Mouse (Mus musculus) neural tube, embryonic 15.5 days (tissue): ENCODE measurements around the gene Mrpl18. TPM values are rescaled to one million over a fixed set of nuclear protein-coding genes. Genes with fewer than 3 reads are reported as not detected.
A peak's percentile ranks its signal among the peaks of the same experiment; 100 is the strongest.

Experiments used
- ATAC-seq: fragments of 200-750 bp; cut with Nextera tagmentation; 2 replicates; pipeline ENCODE4 v1.8.0; 2017; ENCODE audit warnings: mild to moderate bottlenecking, moderate TSS enrichment, moderate library complexity; ENCODE audit not compliant: low FRiP score
- H3K27ac ChIP-seq: fragments of 300-500 bp; sonication (generic); replicated peaks from 2 replicates; pipeline ENCODE4 v1.5.1; 2015; ENCODE audit warnings: mild to moderate bottlenecking, inconsistent platforms
- H3K27me3 ChIP-seq: fragments of 300-500 bp; sonication (generic); replicated peaks from 2 replicates; pipeline ENCODE4 v1.6.1; 2015; ENCODE audit warnings: inconsistent platforms
- H3K36me3 ChIP-seq: fragments of 300-500 bp; sonication (generic); 2 replicates; pipeline ENCODE4 v1.6.1; 2015; ENCODE audit warnings: inconsistent platforms
- H3K4me1 ChIP-seq: fragments of 300-500 bp; sonication (generic); 2 replicates; pipeline ENCODE4 v1.6.1; 2015; ENCODE audit warnings: inconsistent platforms
- H3K4me2 ChIP-seq: fragments of 300-500 bp; sonication (generic); 2 replicates; pipeline ENCODE4 v1.6.1; 2015; ENCODE audit warnings: inconsistent platforms, mild to moderate bottlenecking, moderate library complexity
- H3K4me3 ChIP-seq: fragments of 300-500 bp; sonication (generic); replicated peaks from 2 replicates; pipeline ENCODE4 v1.5.1; 2015; ENCODE audit warnings: mild to moderate bottlenecking, inconsistent platforms
- H3K9ac ChIP-seq: fragments of 300-500 bp; sonication (generic); replicated peaks from 2 replicates; pipeline ENCODE4 v1.6.1; 2015; ENCODE audit warnings: mild to moderate bottlenecking, inconsistent platforms
- H3K9me3 ChIP-seq: fragments of 300-500 bp; sonication (generic); replicated peaks from 2 replicates; pipeline ENCODE4 v1.6.1; 2016; ENCODE audit warnings: inconsistent platforms
- WGBS: fragments of 180-500 bp; shearing (Covaris S2); methylation state at CpG from one replicate; pipeline ENCODE4 v1.1.7; 2015; ENCODE audit warnings: mixed read lengths; 5-methylcytosine and 5-hydroxymethylcytosine counted together
- microRNA-seq: library from miRNA; unstranded; fragments of <30 nt; microRNA quantifications from one replicate; pipeline ENCODE4, GENCODE M21; 2017
- polyA plus RNA-seq: library from polyadenylated mRNA; unstranded; fragments of >200 nt; fragmentation: Nextera tagmentation; extraction: Ambion mirVana; gene quantifications from 2 replicates; pipeline ENCODE4 v1.2.1, GENCODE M21; 2015

The Mrpl18 gene
- polyA plus RNA-seq, 1 experiment from 2014 or later, result 136 TPM

DNA sequence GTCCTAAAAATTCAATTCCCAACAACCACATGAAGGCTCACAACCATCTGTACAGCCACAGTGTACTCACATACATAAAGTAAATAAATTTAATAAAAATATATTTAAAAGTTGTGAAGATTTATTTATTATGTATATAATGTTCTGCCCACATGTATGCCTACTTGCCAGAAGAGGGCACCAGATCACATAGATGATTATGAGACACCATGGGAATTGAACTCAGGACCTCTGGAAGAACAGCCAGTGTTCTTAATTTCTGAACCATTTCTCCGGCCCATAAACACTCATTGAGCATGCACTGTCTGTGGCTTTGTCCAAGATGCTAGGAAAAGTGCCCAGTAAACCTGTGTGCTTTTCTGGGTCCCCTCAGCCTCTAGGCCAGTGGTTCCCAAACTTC, 34.9 kb downstream of the Mrpl18 start:
- H3K4me2 ChIP-seq, result no peak overlapping the region
- no peaks in the 10 kb centered on the region; the same call in 1 of the 2 replicates for H3K27me3 ChIP-seq
- 0 out of 2 replicates have a peak, but pooled peaks cover 5% of the 10 kb centered on the region for H3K4me1 ChIP-seq
- WGBS, result 88% methylated on average over 1 of the region's 1 CpGs
- no peak overlapping the region for H3K4me3 ChIP-seq
- H3K36me3 ChIP-seq, result no peaks in the 10 kb centered on the region
- H3K9me3 ChIP-seq, result no peaks in the 10 kb centered on the region
- ATAC-seq, result no peak
- no peak overlapping the region for H3K27ac ChIP-seq
- H3K9ac ChIP-seq, result no peak overlapping the region

GRCm38 (mm10) chr17:12880178-12880577, 36.0 kb downstream of the Mrpl18 start:
- peak; percentile 76 for ATAC-seq

DNA sequence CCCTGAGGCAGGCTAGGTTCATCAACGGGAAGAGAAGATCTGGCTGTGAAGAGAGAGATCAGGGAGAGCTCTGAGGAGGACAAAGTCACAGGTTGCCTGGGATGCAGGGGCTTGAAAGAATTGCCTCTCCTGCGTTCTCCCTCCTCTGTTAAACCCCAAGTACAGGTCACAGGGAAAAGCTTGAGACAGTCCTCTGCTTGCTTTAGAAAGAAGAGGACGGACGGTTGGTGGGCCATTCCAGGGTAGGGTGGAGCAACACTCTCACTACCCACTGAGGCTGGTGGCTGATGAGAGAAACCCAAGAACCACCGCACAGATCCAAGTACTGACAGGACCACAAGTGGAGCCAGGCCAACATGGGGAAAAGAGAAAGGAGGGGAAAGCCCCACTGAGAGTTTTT, 40.4 kb downstream of the Mrpl18 start, which contains the start of gene Mrgprh:
Gene Mrgprh, plus strand, starts transcription at position 301 of the 400 bp plus-strand sequence.
- Histone ChIP-seq H3K4me3 (no peak within 1 kb of the TSS), H3K36me3 (no peaks in the 10 kb centered on the region), H3K4me1 (peaks cover 17% of the 10 kb centered on the region), H3K27ac (no peak within 1 kb of the TSS), H3K9ac (no peak within 1 kb of the TSS), H3K9me3 (no peaks in the 10 kb centered on the region), H3K27me3 (no peaks in the 10 kb centered on the region; the same call in 1 of the 2 replicates), H3K4me2 (no peak within 1 kb of the TSS)
- no peak for ATAC-seq
- WGBS, result 84% methylated on average over 5 of the region's 5 CpGs

More at GRCm38 (mm10) chr17:12880178-12880577, 36.0 kb downstream of the Mrpl18 start:
- Histone ChIP-seq H3K4me3 (0 out of 2 replicates have a peak overlapping the region, but pooled peaks have one; percentile 1), H3K36me3 (no peaks in the 10 kb centered on the region), H3K4me1 (0 out of 2 replicates have a peak, but pooled peaks cover 5% of the 10 kb centered on the region), H3K27me3 (no peaks in the 10 kb centered on the region; the same call in 1 of the 2 replicates), H3K9ac (no peak overlapping the region), H3K4me2 (peak overlapping the region; percentile 43), H3K9me3 (no peaks in the 10 kb centered on the region), H3K27ac (no peak overlapping the region)
- 5% methylated on average over 14 of the region's 14 CpGs for WGBS

DNA sequence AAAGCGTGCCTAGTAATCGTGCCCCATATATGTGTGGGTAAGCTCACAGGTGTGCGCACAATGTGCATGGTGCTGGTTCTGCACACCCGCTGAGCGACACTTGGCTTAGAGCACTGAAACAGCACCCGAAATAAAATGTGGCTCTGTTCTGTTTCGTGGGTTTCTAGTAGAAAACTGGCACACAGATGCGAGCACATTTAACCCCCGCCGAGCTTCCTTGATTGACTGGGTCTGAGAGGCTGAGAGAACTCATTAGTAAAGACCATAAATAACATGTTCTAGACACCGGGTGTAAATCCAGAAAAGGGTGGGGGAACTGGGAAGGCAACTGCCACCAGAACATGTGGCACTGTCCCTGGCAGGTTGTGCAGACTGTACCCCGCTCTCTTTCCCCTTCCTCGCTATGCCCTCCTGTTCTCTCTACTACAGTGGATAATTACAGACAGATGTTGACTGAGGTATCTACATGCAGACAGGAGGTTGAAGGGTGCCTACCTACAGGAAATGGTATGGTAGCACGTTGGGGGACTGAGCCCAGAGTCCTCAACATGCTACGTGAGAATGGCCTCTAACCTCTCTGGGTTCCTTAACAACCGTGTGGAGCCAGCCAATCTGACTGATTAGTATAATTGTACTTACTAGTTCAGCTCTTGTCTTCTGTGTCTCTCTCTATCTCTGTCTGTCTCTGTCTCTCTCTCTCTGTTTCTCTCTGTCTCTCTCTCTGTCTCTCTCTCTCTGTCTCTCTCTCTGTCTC, 43.7 kb downstream of the Mrpl18 start:
- Histone ChIP-seq H3K4me3 (no peak overlapping the region), H3K36me3 (no peaks in the 10 kb centered on the region), H3K9ac (0 out of 2 replicates have a peak overlapping the region, but pooled peaks have one; percentile 14), H3K9me3 (no peaks in the 10 kb centered on the region), H3K27ac (no peak overlapping the region), H3K4me1 (peaks cover 11% of the 10 kb centered on the region), H3K27me3 (no peaks in the 10 kb centered on the region), H3K4me2 (peak overlapping the region; percentile 32)
- WGBS, result 35% methylated on average over 16 of the region's 16 CpGs
- peak; percentile 77 for ATAC-seq

DNA sequence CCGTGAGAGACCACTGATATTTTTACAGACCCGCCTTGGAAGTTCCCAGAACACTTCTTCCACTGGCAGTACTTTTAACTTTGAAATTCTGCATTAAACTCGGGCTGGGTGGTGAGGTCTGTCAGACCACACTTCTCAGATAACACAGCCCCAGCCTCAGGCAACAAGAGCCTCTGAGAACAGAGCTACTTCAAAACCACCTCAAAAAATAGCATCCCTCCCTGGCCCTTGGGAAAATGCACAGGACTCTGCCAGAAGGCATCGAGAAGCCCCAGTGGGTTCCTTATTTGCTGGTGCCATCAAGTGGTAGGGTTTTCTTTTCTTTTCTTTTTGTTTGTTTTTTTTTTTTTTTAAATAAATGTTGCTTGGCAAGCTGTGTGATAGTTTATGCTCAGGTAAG, 47.5 kb downstream of the Mrpl18 start:
- no peaks in the 10 kb centered on the region for H3K27me3 ChIP-seq
- peaks cover 11% of the 10 kb centered on the region for H3K4me1 ChIP-seq
- no peak overlapping the region for H3K4me3 ChIP-seq
- ATAC-seq, result no peak
- WGBS, result 45% methylated on average over 4 of the region's 4 CpGs
- H3K9ac ChIP-seq, result no peak overlapping the region
- H3K27ac ChIP-seq, result no peak overlapping the region
- no peaks in the 10 kb centered on the region for H3K36me3 ChIP-seq
- no peak overlapping the region for H3K4me2 ChIP-seq
- H3K9me3 ChIP-seq, result no peaks in the 10 kb centered on the region

DNA sequence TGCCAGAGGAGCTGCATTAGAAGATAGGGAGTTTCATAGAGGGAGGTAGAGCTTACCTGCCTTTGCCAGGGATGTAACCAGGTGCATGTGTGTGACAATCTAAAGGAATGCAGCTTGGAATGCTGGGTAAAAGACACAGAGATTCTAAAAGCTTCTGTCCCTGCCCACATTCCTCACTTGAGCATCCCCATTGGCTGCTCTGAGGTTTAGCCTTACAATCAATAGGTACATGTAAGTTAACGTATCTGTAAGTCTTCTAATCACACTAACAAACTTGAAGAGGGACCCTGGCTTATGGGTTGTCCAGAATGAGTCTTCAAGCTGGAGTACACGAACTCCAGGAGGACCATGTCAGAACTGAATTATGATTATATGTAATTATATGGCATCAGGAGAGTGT, 48.1 kb downstream of the Mrpl18 start, which contains the start of gene Mas1:
Gene Mas1, minus strand, starts transcription at position 101 of the 400 bp plus-strand sequence.
- H3K36me3 ChIP-seq, result no peaks in the 10 kb centered on the region
- H3K27me3 ChIP-seq, result no peaks in the 10 kb centered on the region
- H3K4me2 ChIP-seq, result no peak within 1 kb of the TSS
- H3K27ac ChIP-seq, result no peak within 1 kb of the TSS
- H3K9ac ChIP-seq, result no peak within 1 kb of the TSS
- no peak for ATAC-seq
- no peak within 1 kb of the TSS for H3K4me3 ChIP-seq
- 70% methylated on average over 2 of the region's 2 CpGs for WGBS
- no peaks in the 10 kb centered on the region for H3K9me3 ChIP-seq
- peaks cover 11% of the 10 kb centered on the region for H3K4me1 ChIP-seq

- H3K9me3 ChIP-seq, result no peaks in the 10 kb centered on the region
- peaks cover 3% of the 10 kb centered on the region for H3K4me1 ChIP-seq
- no peak for ATAC-seq
- H3K27ac ChIP-seq, result no peak overlapping the region
- no peaks in the 10 kb centered on the region for H3K36me3 ChIP-seq
- no peak overlapping the region for H3K9ac ChIP-seq
- H3K4me2 ChIP-seq, result no peak overlapping the region
- no peaks in the 10 kb centered on the region for H3K27me3 ChIP-seq
- no peak overlapping the region for H3K4me3 ChIP-seq
- WGBS, result 89% methylated on average over 10 of the region's 10 CpGs
Observed at GRCm38 (mm10) chr17:12866853-12867252, 49.3 kb downstream of the Mrpl18 start.

GRCm38 (mm10) chr17:12865407-12865806, 50.7 kb downstream of the Mrpl18 start:
- Histone ChIP-seq H3K36me3 (no peaks in the 10 kb centered on the region), H3K27me3 (no peaks in the 10 kb centered on the region), H3K4me3 (no peak overlapping the region), H3K4me2 (no peak overlapping the region), H3K9me3 (no peaks in the 10 kb centered on the region), H3K4me1 (no peaks in the 10 kb centered on the region), H3K9ac (no peak overlapping the region), H3K27ac (no peak overlapping the region)
- 70% methylated on average over 3 of the region's 3 CpGs for WGBS
- no peak for ATAC-seq

DNA sequence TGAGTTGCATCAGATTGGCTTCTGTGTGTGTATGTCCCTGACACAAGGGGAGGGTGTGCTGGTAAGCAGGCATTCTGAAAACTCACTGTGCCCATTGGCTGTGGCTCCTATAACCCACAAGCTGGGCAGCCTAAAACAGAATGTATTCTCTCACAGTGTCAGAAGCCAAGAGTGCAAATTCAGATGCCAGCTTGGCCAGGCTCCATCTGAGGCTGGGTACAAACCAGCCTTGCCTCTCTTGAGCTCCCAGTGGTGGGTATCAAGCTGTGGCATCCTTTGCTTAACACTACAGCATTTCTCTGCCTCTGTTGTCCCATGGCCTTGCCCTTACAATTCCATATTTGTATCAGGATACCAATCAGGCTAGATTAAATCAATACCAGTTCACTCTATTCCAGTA, 52.0 kb downstream of the Mrpl18 start:
- Histone ChIP-seq H3K4me1 (no peaks in the 10 kb centered on the region), H3K9me3 (no peaks in the 10 kb centered on the region), H3K27me3 (no peaks in the 10 kb centered on the region), H3K4me2 (no peak overlapping the region), H3K27ac (no peak overlapping the region), H3K4me3 (no peak overlapping the region), H3K9ac (no peak overlapping the region), H3K36me3 (no peaks in the 10 kb centered on the region)
- ATAC-seq, result no peak

Small RNA genes within 50 kb of the gene (microRNA-seq; reads per million reads assigned to microRNA genes)
- gene Gm24085, result not detected

Other genes with a start within 250 kb of the Mrpl18 start
- not detected in 2 replicates for gene Slc22a1, start 240.5 kb downstream of the Mrpl18 start, polyA plus RNA-seq
- gene Igf2r, start 146.7 kb downstream of the Mrpl18 start, polyA plus RNA-seq, result 10.1 and 12.6 TPM in 2 replicates
- gene Mas1, start 48.2 kb downstream of the Mrpl18 start, polyA plus RNA-seq, result 0.44 and 0.52 TPM in 2 replicates
- not detected in 2 replicates for gene Mrgprh, start 40.3 kb downstream of the Mrpl18 start, polyA plus RNA-seq
- gene Pnldc1, start 6.1 kb downstream of the Mrpl18 start, polyA plus RNA-seq, result 1.0 and 1.5 TPM in 2 replicates
- 348 and 362 TPM in 2 replicates for gene Tcp1, start 644 bp downstream of the Mrpl18 start, polyA plus RNA-seq
- 1.1 and 1.2 TPM in 2 replicates for gene Acat3, start 24.3 kb upstream of the Mrpl18 start, polyA plus RNA-seq
- 299 and 347 TPM in 2 replicates for gene Acat2, start 44.4 kb upstream of the Mrpl18 start, polyA plus RNA-seq
- gene Wtap, start 77.8 kb upstream of the Mrpl18 start, polyA plus RNA-seq, result 111 and 113 TPM in 2 replicates
- gene Sod2, start 90.5 kb upstream of the Mrpl18 start, polyA plus RNA-seq, result 132 and 141 TPM in 2 replicates
- gene Gpr31b, start 136.0 kb upstream of the Mrpl18 start, polyA plus RNA-seq, result 0.20 TPM in 1 of 2 replicates, not detected in the other
- gene Tcp10b, start 144.8 kb upstream of the Mrpl18 start, polyA plus RNA-seq, result 0.19 and 0.23 TPM in 2 replicates
- not detected in 2 replicates for gene Unc93a, start 215.5 kb upstream of the Mrpl18 start, polyA plus RNA-seq